Mouse (Mus musculus) spleen, adult 2 months (tissue): ENCODE data around the gene Hyal2. TPM values are rescaled to one million over a fixed set of nuclear protein-coding genes. Genes with fewer than 3 reads are reported as not detected.
A peak's percentile ranks its signal among the peaks of the same experiment; 100 is the strongest.

ENCODE experiments used
- DNase-seq, 2 experiments: peaks; one replicate each; pipeline versions ENCODE4 v3.0.0 to v3.0.0-alpha.2; 2012 to 2021; ENCODE audit warnings: low spot score in 2 of 2, low read depth in 1 of 2
- H3K27ac ChIP-seq: fragments of 200-500 bp; 2 replicates; pipeline ENCODE4 v1.5.1; 2012; ENCODE audit warnings: low read length, inconsistent platforms; ENCODE audit not compliant: insufficient read depth
- H3K27me3 ChIP-seq: fragments of 200-500 bp; 2 replicates; pipeline ENCODE4 v1.6.1; 2012; ENCODE audit warnings: mild to moderate bottlenecking, moderate library complexity, low read length, inconsistent platforms; ENCODE audit not compliant: control insufficient read depth, insufficient read depth
- H3K36me3 ChIP-seq: fragments of 200-500 bp; 2 replicates; pipeline ENCODE4 v1.6.1; 2012; ENCODE audit warnings: mild to moderate bottlenecking, low read length, inconsistent platforms; ENCODE audit not compliant: control insufficient read depth, insufficient read depth
- H3K4me1 ChIP-seq: fragments of 200-500 bp; 2 replicates; pipeline ENCODE4 v1.6.1; 2011; ENCODE audit warnings: inconsistent platforms; ENCODE audit not compliant: control insufficient read depth, insufficient read depth, insufficient read length
- H3K4me3 ChIP-seq: fragments of 200-500 bp; 2 replicates; pipeline ENCODE4 v1.5.1; 2011; ENCODE audit warnings: mild to moderate bottlenecking, inconsistent platforms; ENCODE audit not compliant: insufficient read depth, insufficient read length; ENCODE audit errors: extremely low read depth
- CTCF ChIP-seq: fragments of 200-500 bp; IDR thresholded peaks from 2 replicates; pipeline ENCODE4 v1.5.1; 2011; ENCODE audit warnings: mild to moderate bottlenecking, inconsistent platforms; ENCODE audit not compliant: insufficient read depth, insufficient read length, insufficient replicate concordance; ENCODE audit errors: extremely low read depth
- POLR2A ChIP-seq: fragments of 200-500 bp; IDR thresholded peaks from 2 replicates; pipeline ENCODE4 v1.6.1; 2011; ENCODE audit warnings: low read depth, low read length, inconsistent platforms
- WGBS: fragments of 180-500 bp; shearing (Covaris S2); methylation state at CpG from one replicate; pipeline ENCODE4 v1.1.7; 2018; 5-methylcytosine and 5-hydroxymethylcytosine counted together
- polyA plus RNA-seq: library from polyadenylated mRNA; depleted of rRNA; stranded (reverse); fragments of >200 nt; gene quantifications from 2 replicates; pipeline ENCODE4 v1.2.3, GENCODE M21; 2012

The Hyal2 gene
- polyA plus RNA-seq, 1 experiment = 38.1 TPM

DNA sequence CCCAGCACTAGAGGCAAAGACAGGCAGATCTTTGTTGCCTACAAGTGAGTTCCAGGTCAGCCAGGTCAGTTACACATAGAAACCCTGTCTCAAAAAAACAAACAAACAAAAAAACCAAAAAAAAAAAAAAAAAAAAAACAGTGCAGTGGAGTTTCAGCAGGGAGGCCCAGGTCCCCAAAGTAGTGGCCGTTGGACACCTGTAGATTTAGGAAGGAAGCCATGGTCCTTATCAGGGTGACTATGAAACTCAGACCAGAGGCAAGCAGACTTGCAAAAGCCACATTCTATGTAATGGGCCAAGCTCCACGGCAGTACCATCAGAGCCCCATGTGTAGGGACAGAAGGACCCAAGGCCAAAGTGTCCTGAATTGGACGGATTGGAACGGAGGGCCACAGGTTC is 13.8 kb downstream of the Hyal2 start:
- TF ChIP-seq CTCF = no peak
- TF ChIP-seq POLR2A = no peak
- Histone ChIP-seq H3K4me3 (0 out of 2 replicates have a peak overlapping the region, but pooled peaks have one; percentile 70), H3K27ac (no peak overlapping the region), H3K27me3 (no peaks in the 10 kb centered on the region), H3K36me3 (no peaks in the 10 kb centered on the region), H3K4me1 (peaks cover 11% of the 10 kb centered on the region; the same call in 1 of the 2 replicates)
- 60% methylated on average over 4 of the region's 4 CpGs for WGBS
- no peak for DNase-seq

DNA sequence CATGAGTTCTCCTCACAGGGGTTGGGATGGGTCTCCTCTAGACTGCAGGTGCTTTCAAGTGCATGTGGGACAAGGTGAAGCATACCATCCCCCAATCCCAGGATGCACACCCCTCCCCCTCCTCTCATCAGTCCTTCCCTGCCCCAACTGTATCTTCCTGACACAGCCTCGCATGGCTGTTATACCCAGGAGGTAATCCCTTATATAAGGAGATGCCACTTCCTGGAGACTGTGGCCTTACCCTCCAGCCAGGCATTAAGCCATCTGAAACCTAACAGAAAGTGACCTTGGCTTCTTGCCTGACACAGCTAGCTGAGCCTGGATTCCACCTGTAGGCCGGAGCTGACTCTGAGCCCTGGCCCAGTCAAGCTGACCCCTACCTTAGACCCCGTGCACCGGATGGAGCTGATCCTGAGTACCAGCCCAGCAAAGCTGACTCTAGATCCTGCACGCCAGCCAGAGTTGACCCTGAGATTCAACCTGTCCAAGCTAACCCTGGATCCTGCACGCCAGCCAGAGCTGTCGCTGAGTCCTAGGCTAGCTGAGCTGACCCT is 14.8 kb downstream of the Hyal2 start:
- Histone ChIP-seq H3K4me3 (no peak overlapping the region), H3K4me1 (peaks cover 11% of the 10 kb centered on the region; the same call in 1 of the 2 replicates), H3K27ac (no peak overlapping the region), H3K27me3 (no peaks in the 10 kb centered on the region), H3K36me3 (no peaks in the 10 kb centered on the region)
- no peak for DNase-seq
- no peak for TF ChIP-seq CTCF
- TF ChIP-seq POLR2A = no peak
- whole genome bisulfite sequencing = 87% methylated on average over 7 of the region's 7 CpGs

GRCm38 (mm10) chr9:107583174-107583573 is 15.4 kb downstream of the Hyal2 start:
- DNase-seq = no peak
- H3K27ac ChIP-seq = no peak overlapping the region
- TF ChIP-seq POLR2A = no peak
- no peak for TF ChIP-seq CTCF
- WGBS = 97% methylated on average over 14 of the region's 14 CpGs
- no peaks in the 10 kb centered on the region for H3K36me3 ChIP-seq
- H3K27me3 ChIP-seq = no peaks in the 10 kb centered on the region
- H3K4me3 ChIP-seq = no peak overlapping the region
- peaks cover 14% of the 10 kb centered on the region; the same call in 1 of the 2 replicates for H3K4me1 ChIP-seq

GRCm38 (mm10) chr9:107586504-107586903 is 18.8 kb downstream of the Hyal2 start:
- no peak for TF ChIP-seq POLR2A
- no peak for TF ChIP-seq CTCF
- H3K4me3 ChIP-seq = no peak overlapping the region
- no peak for DNase-seq
- 88% methylated on average over 5 of the region's 5 CpGs for WGBS
- H3K27ac ChIP-seq = peak overlapping the region; percentile 3; the same call in 1 of the 2 replicates
- H3K4me1 ChIP-seq = peaks cover 4% of the 10 kb centered on the region; the same call in 1 of the 2 replicates
- no peaks in the 10 kb centered on the region for H3K27me3 ChIP-seq
- peaks cover 16% of the 10 kb centered on the region for H3K36me3 ChIP-seq

DNA sequence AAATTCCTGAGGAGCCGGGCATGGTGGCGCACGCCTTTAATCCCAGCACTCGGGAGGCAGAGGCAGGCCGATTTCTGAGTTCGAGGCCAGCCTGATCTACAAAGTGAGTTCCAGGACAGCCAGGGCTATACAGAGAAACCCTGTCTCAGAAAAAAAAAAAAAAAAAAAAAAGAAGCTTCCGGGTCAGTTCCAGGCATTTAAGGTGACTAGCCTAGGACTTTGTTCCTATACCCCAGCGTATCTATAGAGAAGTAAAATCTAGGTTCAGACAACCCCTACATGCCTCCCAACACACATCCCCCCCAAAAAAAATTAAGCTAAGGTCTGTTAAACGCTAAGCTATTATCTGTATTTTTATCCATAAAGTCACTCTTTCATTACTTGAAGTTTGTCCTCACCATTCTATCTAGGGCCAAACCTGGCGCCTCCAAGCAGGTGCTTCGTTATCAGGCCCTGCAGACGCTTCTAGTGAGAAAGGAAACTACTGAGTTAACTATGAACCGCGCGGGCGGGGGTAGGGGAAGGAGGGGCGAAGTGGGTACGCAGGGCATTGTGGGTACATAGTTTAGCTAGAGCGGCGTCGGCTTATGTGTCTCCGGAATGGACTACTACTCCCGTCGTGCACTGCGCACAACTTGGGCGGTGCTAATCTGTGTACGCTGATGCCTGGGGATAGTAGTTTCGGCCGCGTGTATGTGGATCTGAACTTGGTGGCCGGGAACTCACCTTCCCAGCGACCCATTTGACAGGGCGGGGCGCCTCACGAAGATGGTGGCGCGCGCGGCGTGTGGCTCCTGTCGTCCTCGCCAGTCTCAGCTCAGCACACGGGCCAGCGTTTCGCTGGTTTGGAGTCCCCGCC is 19.5 kb downstream of the Hyal2 start, which contains the start of gene Ifrd2:
Gene Ifrd2, plus strand, starts transcription at position 669 of the 859 bp plus-strand sequence.
- peaks cover 4% of the 10 kb centered on the region; the same call in 1 of the 2 replicates for H3K4me1 ChIP-seq
- 11% methylated on average over 46 of the region's 46 CpGs for WGBS

GRCm38 (mm10) chr9:107587833-107588639 is 20.3 kb downstream of the Hyal2 start:
- TF ChIP-seq CTCF (no peak), POLR2A (no peak)
- 2% methylated on average over 33 of the region's 33 CpGs for WGBS
- H3K4me1 ChIP-seq = peaks cover 4% of the 10 kb centered on the region; the same call in 1 of the 2 replicates
- H3K27ac ChIP-seq = peak overlapping the region; percentile 44; the same call in 1 of the 2 replicates
- no peak for DNase-seq
- H3K27me3 ChIP-seq = no peaks in the 10 kb centered on the region
- peaks cover 27% of the 10 kb centered on the region for H3K36me3 ChIP-seq
- H3K4me3 ChIP-seq = peak overlapping the region; percentile 85

More for the DNA sequence above, 19.5 kb downstream of the Hyal2 start, which contains the start of gene Ifrd2:
- peak within 1 kb of the TSS; percentile 85 for H3K4me3 ChIP-seq
- no peaks in the 10 kb centered on the region for H3K27me3 ChIP-seq
- peak within 1 kb of the TSS; percentile 44; the same call in 1 of the 2 replicates for H3K27ac ChIP-seq
- H3K36me3 ChIP-seq = peaks cover 22% of the 10 kb centered on the region
- TF ChIP-seq CTCF = no peak
- TF ChIP-seq POLR2A = peak; percentile 70
- peak; percentile 99 for DNase-seq
